Mouse (Mus musculus): ENCODE measurements around the gene Zfp709. TPM values are rescaled to one million over a fixed set of nuclear protein-coding genes. Genes with fewer than 3 reads are reported as not detected.
"Not testable (repeated sequence)": the region's sequence is repeated elsewhere in the genome, so short reads cannot be mapped to it uniquely, and the experiment has no call there.

Zfp709 gene
- 0.99 TPM for polyA plus RNA-seq (2021)

- in situ Hi-C loops (cut with MboI; ENCODE audit: low pct_unique_long_range_greater_than_20kb) = no loop called here
- no peak for TF ChIP-seq CTCF (IDR thresholded peaks at IDR 0.05)
- DNase-seq (ENCODE audit: low read depth, low spot score) (no peak), ATAC-seq (no peak)
- ChIA-PET POLR2A (no interaction called here), CTCF (no interaction called here)
- peaks cover 40% of the 10 kb centered on the region for H3K27me3 ChIP-seq
These were observed at the start of gene Zfp709 for GRCm38 (mm10) chr8:71881618-71882274. Gene Zfp709, plus strand, starts transcription at chr8:71882019.

GRCm38 (mm10) chr8:71838207-71838606, 43.6 kb upstream of the Zfp709 start:
- POLR2A ChIA-PET = not testable (repeated sequence)

GRCm38 (mm10) chr8:71841201-71841817, 40.5 kb upstream of the Zfp709 start:
- H3K27me3 ChIP-seq; DNase-seq (ENCODE audit: low read depth, low spot score); CTCF ChIA-PET; in situ Hi-C loops (cut with MboI; ENCODE audit: low pct_unique_long_range_greater_than_20kb); POLR2A ChIA-PET; ATAC-seq: not testable (repeated sequence)

More at GRCm38 (mm10) chr8:71838207-71838606, 43.6 kb upstream of the Zfp709 start:
- CTCF ChIA-PET; in situ Hi-C loops (cut with MboI; ENCODE audit: low pct_unique_long_range_greater_than_20kb); ATAC-seq; DNase-seq (ENCODE audit: low read depth, low spot score); H3K27me3 ChIP-seq: not testable (repeated sequence)

GRCm38 (mm10) chr8:71842476-71842875, 39.3 kb upstream of the Zfp709 start:
- CTCF ChIA-PET; in situ Hi-C loops (cut with MboI; ENCODE audit: low pct_unique_long_range_greater_than_20kb); POLR2A ChIA-PET; ATAC-seq; DNase-seq (ENCODE audit: low read depth, low spot score); H3K27me3 ChIP-seq: not testable (repeated sequence)

- in situ Hi-C loops (cut with MboI; ENCODE audit: low pct_unique_long_range_greater_than_20kb); CTCF ChIA-PET; H3K27me3 ChIP-seq; ATAC-seq; DNase-seq (ENCODE audit: low read depth, low spot score); POLR2A ChIA-PET: not testable (repeated sequence)
These were observed 37.4 kb upstream of the Zfp709 start for GRCm38 (mm10) chr8:71844453-71844852.

GRCm38 (mm10) chr8:71845993-71846483, 35.8 kb upstream of the Zfp709 start:
- ATAC-seq; CTCF ChIA-PET; POLR2A ChIA-PET; in situ Hi-C loops (cut with MboI; ENCODE audit: low pct_unique_long_range_greater_than_20kb); DNase-seq (ENCODE audit: low read depth, low spot score); H3K27me3 ChIP-seq: not testable (repeated sequence)

- H3K27me3 ChIP-seq; ATAC-seq; DNase-seq (ENCODE audit: low read depth, low spot score); in situ Hi-C loops (cut with MboI; ENCODE audit: low pct_unique_long_range_greater_than_20kb); CTCF ChIA-PET; POLR2A ChIA-PET: not testable (repeated sequence)
These were observed 35.1 kb upstream of the Zfp709 start for GRCm38 (mm10) chr8:71846745-71847144.

- DNase-seq (ENCODE audit: low read depth, low spot score); CTCF ChIA-PET; in situ Hi-C loops (cut with MboI; ENCODE audit: low pct_unique_long_range_greater_than_20kb); ATAC-seq; H3K27me3 ChIP-seq; POLR2A ChIA-PET: not testable (repeated sequence)
These were observed 30.8 kb upstream of the Zfp709 start for GRCm38 (mm10) chr8:71851014-71851413.

- ATAC-seq; H3K27me3 ChIP-seq; CTCF ChIA-PET; in situ Hi-C loops (cut with MboI; ENCODE audit: low pct_unique_long_range_greater_than_20kb); POLR2A ChIA-PET; DNase-seq (ENCODE audit: low read depth, low spot score): not testable (repeated sequence)
These were observed 28.5 kb upstream of the Zfp709 start for GRCm38 (mm10) chr8:71853360-71853759.

GRCm38 (mm10) chr8:71856630-71857328, 25.0 kb upstream of the Zfp709 start:
- CTCF ChIA-PET; in situ Hi-C loops (cut with MboI; ENCODE audit: low pct_unique_long_range_greater_than_20kb); ATAC-seq: not testable (repeated sequence)

GRCm38 (mm10) chr8:71857364-71857763, 24.5 kb upstream of the Zfp709 start:
- ATAC-seq; POLR2A ChIA-PET; DNase-seq (ENCODE audit: low read depth, low spot score); CTCF ChIA-PET; in situ Hi-C loops (cut with MboI; ENCODE audit: low pct_unique_long_range_greater_than_20kb); H3K27me3 ChIP-seq: not testable (repeated sequence)

More at GRCm38 (mm10) chr8:71856630-71857328, 25.0 kb upstream of the Zfp709 start:
- POLR2A ChIA-PET; H3K27me3 ChIP-seq; DNase-seq (ENCODE audit: low read depth, low spot score): not testable (repeated sequence)

- CTCF ChIA-PET; POLR2A ChIA-PET; DNase-seq (ENCODE audit: low read depth, low spot score); ATAC-seq; H3K27me3 ChIP-seq: not testable (repeated sequence)
- in situ Hi-C loops (cut with MboI; ENCODE audit: low pct_unique_long_range_greater_than_20kb) = loop anchor here (5.0 kb wide), 1 partner anchor 779 kb away; no protein-coding TSS in a partner anchor
These were observed 20.3 kb upstream of the Zfp709 start for GRCm38 (mm10) chr8:71861551-71861950.

GRCm38 (mm10) chr8:71862038-71862437, 19.8 kb upstream of the Zfp709 start:
- H3K27me3 ChIP-seq; CTCF ChIA-PET; POLR2A ChIA-PET; ATAC-seq; DNase-seq (ENCODE audit: low read depth, low spot score): not testable (repeated sequence)
- in situ Hi-C loops (cut with MboI; ENCODE audit: low pct_unique_long_range_greater_than_20kb) = loop anchor here (5.0 kb wide), 1 partner anchor 780 kb away; no protein-coding TSS in a partner anchor

GRCm38 (mm10) chr8:71900666-71901065, 18.8 kb downstream of the Zfp709 start:
- in situ Hi-C loops (cut with MboI; ENCODE audit: low pct_unique_long_range_greater_than_20kb); POLR2A ChIA-PET; ATAC-seq; H3K27me3 ChIP-seq; CTCF ChIA-PET; DNase-seq (ENCODE audit: low read depth, low spot score): not testable (repeated sequence)

- in situ Hi-C loops (cut with MboI; ENCODE audit: low pct_unique_long_range_greater_than_20kb); DNase-seq (ENCODE audit: low read depth, low spot score): not testable (repeated sequence)
These were observed 21.3 kb downstream of the Zfp709 start for GRCm38 (mm10) chr8:71903084-71903483.

More at GRCm38 (mm10) chr8:71903084-71903483, 21.3 kb downstream of the Zfp709 start:
- ATAC-seq, CTCF ChIA-PET, POLR2A ChIA-PET: not testable (repeated sequence)
- H3K27me3 ChIP-seq = peaks cover 15% of the 10 kb centered on the region

Data from Patski (cell line).